Comparison of ENCODE assay signal across 9 mouse cellular contexts in the genomic region with DNA sequence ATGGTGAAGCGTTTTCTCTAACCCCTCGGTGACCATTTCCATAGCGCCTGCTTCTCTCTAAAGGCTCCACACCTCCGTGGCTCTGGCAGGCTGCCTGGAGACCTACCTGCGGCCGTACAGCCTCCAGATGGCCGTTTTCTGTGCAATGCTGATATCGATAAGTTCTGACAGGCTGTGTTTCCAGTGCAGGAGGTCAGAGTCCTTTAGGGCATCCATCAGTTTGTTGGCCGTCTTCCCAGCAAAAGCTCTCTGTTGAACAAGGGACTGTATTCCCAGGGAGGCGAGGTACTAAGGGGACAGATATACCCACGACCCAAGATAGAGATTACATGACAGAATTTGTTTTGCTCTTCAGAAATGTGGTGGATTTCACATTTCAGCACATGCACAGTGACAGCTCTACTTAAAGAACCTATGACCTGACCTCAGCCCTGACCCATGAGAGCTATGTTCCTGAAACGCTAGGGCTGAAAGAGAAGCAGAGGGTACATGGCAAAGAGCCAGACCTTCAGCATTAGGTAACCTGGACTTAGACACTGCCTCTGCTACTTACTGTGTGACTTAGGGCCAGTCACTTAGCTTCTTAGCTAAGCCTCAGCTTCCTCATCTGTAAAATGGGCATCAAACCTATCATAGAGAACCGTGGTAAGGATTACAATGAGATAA. TPM values are rescaled to one million over a fixed set of nuclear protein-coding genes. Genes with fewer than 3 reads are reported as not detected.
DNase-seq lines count a peak whose midpoint lies in the region; ATAC-seq and TF ChIP-seq lines count a peak whose summit lies in the region.
"Had no signal": no experiment of that assay in that cellular context is flagged by ENCODE, and none has a peak within 500 bp of the region (broad histone marks: within the 10 kb centered on the region; RNA-seq: fewer than 3 reads in every experiment).

No protein-coding gene starts in this region.

- DNase-seq in forebrain, embryonic 14.5 days (ENCODE audit: low spot score): no peak
- DNase-seq in forebrain, postnatal 0 days: no peak
- peak; percentile 77 for DNase-seq in left cerebral cortex, postnatal 4 days
- no peak for DNase-seq in left cerebral cortex, postnatal 10 days (ENCODE audit: extremely low spot score in 1 of 2, low spot score in 2 of 2)
- peak; percentile 90 for DNase-seq in cerebellum, postnatal 14 days
- DNase-seq in retina, embryonic 14.5 days (ENCODE audit: low spot score): no peak

- no peak overlapping the region for H3K4me3 ChIP-seq in forebrain, embryonic 14.5 days (ENCODE audit: low read depth, low read length)
- H3K4me3 ChIP-seq in forebrain, postnatal 0 days (ENCODE audit: low read depth, low read length): no peak overlapping the region
- no peak overlapping the region for H3K4me3 ChIP-seq in liver, embryonic 15.5 days (replicated peaks)

- peak overlapping the region; percentile 65; the same call in 1 of the 2 replicates for H3K27ac ChIP-seq in forebrain, embryonic 14.5 days (ENCODE audit: low read depth, low read length)
- no peak overlapping the region for H3K27ac ChIP-seq in forebrain, postnatal 0 days (ENCODE audit: low read depth, low read length)
- peak overlapping the region; percentile 71 for H3K27ac ChIP-seq in liver, embryonic 15.5 days (replicated peaks)

- H3K9ac ChIP-seq in forebrain, embryonic 14.5 days (ENCODE audit: low read length): no peak overlapping the region
- H3K9ac ChIP-seq in forebrain, postnatal 0 days: no peak overlapping the region
- no peak overlapping the region for H3K9ac ChIP-seq in liver, embryonic 15.5 days

- H3K27me3 ChIP-seq in forebrain, embryonic 14.5 days (replicated peaks; ENCODE audit: control insufficient read depth, insufficient read depth, low read length): no peaks in the 10 kb centered on the region
- H3K27me3 ChIP-seq in forebrain, postnatal 0 days (ENCODE audit: insufficient read depth, low read length): no peaks in the 10 kb centered on the region
- no peaks in the 10 kb centered on the region for H3K27me3 ChIP-seq in liver, embryonic 15.5 days

- intact Hi-C loops in left cerebral cortex, postnatal 4 days (cut with DNase I): no loop called here
- intact Hi-C loops in left cerebral cortex, postnatal 10 days (cut with DNase I): no loop called here

- H3K4me1 ChIP-seq in forebrain, embryonic 14.5 days (ENCODE audit: control insufficient read depth, insufficient read depth, low read length): peaks cover 8% of the 10 kb centered on the region; the same call in 1 of the 2 replicates
- peaks cover 8% of the 10 kb centered on the region for H3K4me1 ChIP-seq in forebrain, postnatal 0 days (ENCODE audit: insufficient read depth)
- peaks cover 49% of the 10 kb centered on the region for H3K4me1 ChIP-seq in liver, embryonic 15.5 days (replicated peaks)

- TF ChIP-seq CTCF in forebrain, postnatal 0 days (IDR thresholded peaks at IDR 0.05; ENCODE audit: low read depth): no peak

- no peak for ATAC-seq in forebrain, embryonic 14.5 days
- ATAC-seq in forebrain, postnatal 0 days: no peak
- peak; percentile 52 for ATAC-seq in liver, embryonic 15.5 days (ENCODE audit: insufficient read depth)
- no peak for ATAC-seq in megakaryocyte-erythroid progenitor cell, adult 5-6 weeks (replicated peaks; ENCODE audit: low FRiP score, low TSS enrichment, poor library complexity, severe bottlenecking)

- 78% methylated on average over 13 of the region's 13 CpGs for WGBS in forebrain, embryonic 14.5 days
- WGBS in forebrain, postnatal 0 days: 70% methylated on average over 13 of the region's 13 CpGs
- 72% methylated on average over 13 of the region's 13 CpGs for WGBS in liver, embryonic 15.5 days (ENCODE audit: insufficient replicate concordance)

- peaks cover 96% of the 10 kb centered on the region for H3K36me3 ChIP-seq in forebrain, embryonic 14.5 days (ENCODE audit: control insufficient read depth, insufficient read depth, low read length)
- peaks cover 91% of the 10 kb centered on the region for H3K36me3 ChIP-seq in forebrain, postnatal 0 days (ENCODE audit: insufficient read depth)
- peaks cover 95% of the 10 kb centered on the region for H3K36me3 ChIP-seq in liver, embryonic 15.5 days (replicated peaks)

- H3K9me3 ChIP-seq in forebrain, embryonic 14.5 days (replicated peaks; ENCODE audit: control insufficient read depth, low read length): no peaks in the 10 kb centered on the region
- no peaks in the 10 kb centered on the region for H3K9me3 ChIP-seq in forebrain, postnatal 0 days (ENCODE audit: low read length)
- H3K9me3 ChIP-seq in liver, embryonic 15.5 days (replicated peaks): no peaks in the 10 kb centered on the region

- H3K4me2 ChIP-seq in forebrain, embryonic 14.5 days (ENCODE audit: low read length): no peak overlapping the region
- no peak overlapping the region for H3K4me2 ChIP-seq in forebrain, postnatal 0 days (ENCODE audit: low read depth)
- H3K4me2 ChIP-seq in liver, embryonic 15.5 days: 0 out of 2 replicates have a peak overlapping the region, but pooled peaks have one; percentile 0
- H3K4me2 ChIP-seq: midbrain, embryonic 11.5 days had no signal

RNA-seq across cellular contexts. Expression of gene Anapc5, which starts 20.7 kb away (rescaled TPM):
- 484 and 553 TPM in 2 replicates for polyA plus RNA-seq in forebrain, embryonic 14.5 days (2014; fragmentation: Nextera tagmentation; extraction: Ambion mirVana)
- 522 and 533 TPM in 2 replicates for total RNA-seq in forebrain, postnatal 0 days (2014; rRNA removed)
- polyA plus RNA-seq in forebrain, postnatal 0 days (2015; fragmentation: Nextera tagmentation; extraction: Ambion mirVana): 373 and 445 TPM in 2 replicates
- 100 to 1,000 TPM; 386 to 393 TPM for total RNA-seq in left cerebral cortex, postnatal 4 days (2021)
- 100 to 1,000 TPM; 307 to 314 TPM for total RNA-seq in left cerebral cortex, postnatal 10 days (2021)
- polyA plus RNA-seq in liver, embryonic 15.5 days (2015; fragmentation: Nextera tagmentation; extraction: Ambion mirVana): 220 and 221 TPM in 2 replicates
- 338 and 413 TPM in 2 replicates for total RNA-seq in megakaryocyte-erythroid progenitor cell, adult 5-6 weeks (2014; fragmentation: Nextera tagmentation)
- total RNA-seq in megakaryocyte-erythroid progenitor cell, adult 5-6 weeks (2017): 279 and 302 TPM in 2 replicates

RNA-seq across cellular contexts. Expression of gene Camkk2, which starts 21.3 kb away (rescaled TPM):
- 32.6 and 50.5 TPM in 2 replicates for polyA plus RNA-seq in forebrain, embryonic 14.5 days (2014; fragmentation: Nextera tagmentation; extraction: Ambion mirVana)
- total RNA-seq in forebrain, postnatal 0 days (2014; rRNA removed): 89.3 and 106 TPM in 2 replicates
- polyA plus RNA-seq in forebrain, postnatal 0 days (2015; fragmentation: Nextera tagmentation; extraction: Ambion mirVana): 76.2 and 93.8 TPM in 2 replicates
- 100 to 1,000 TPM; 130 to 137 TPM for total RNA-seq in left cerebral cortex, postnatal 4 days (2021)
- 100 to 1,000 TPM; 182 to 192 TPM for total RNA-seq in left cerebral cortex, postnatal 10 days (2021)
- polyA plus RNA-seq in liver, embryonic 15.5 days (2015; fragmentation: Nextera tagmentation; extraction: Ambion mirVana): 8.9 and 11.4 TPM in 2 replicates
- total RNA-seq in megakaryocyte-erythroid progenitor cell, adult 5-6 weeks (2014; fragmentation: Nextera tagmentation): 39.0 and 40.9 TPM in 2 replicates
- 15.8 and 18.4 TPM in 2 replicates for total RNA-seq in megakaryocyte-erythroid progenitor cell, adult 5-6 weeks (2017)

RNA-seq across cellular contexts. Expression of gene Rnf34, which starts 49.4 kb away (rescaled TPM):
- polyA plus RNA-seq in forebrain, embryonic 14.5 days (2014; fragmentation: Nextera tagmentation; extraction: Ambion mirVana): 48.9 and 54.3 TPM in 2 replicates
- total RNA-seq in forebrain, postnatal 0 days (2014; rRNA removed): 32.1 and 39.3 TPM in 2 replicates
- 46.1 and 46.6 TPM in 2 replicates for polyA plus RNA-seq in forebrain, postnatal 0 days (2015; fragmentation: Nextera tagmentation; extraction: Ambion mirVana)
- total RNA-seq in left cerebral cortex, postnatal 4 days (2021): 10 to 100 TPM; 38.9 to 40.0 TPM
- total RNA-seq in left cerebral cortex, postnatal 10 days (2021): 10 to 100 TPM; 40.0 to 46.5 TPM
- 11.0 and 11.8 TPM in 2 replicates for polyA plus RNA-seq in liver, embryonic 15.5 days (2015; fragmentation: Nextera tagmentation; extraction: Ambion mirVana)
- 7.6 and 10.4 TPM in 2 replicates for total RNA-seq in megakaryocyte-erythroid progenitor cell, adult 5-6 weeks (2014; fragmentation: Nextera tagmentation)
- 15.4 and 22.2 TPM in 2 replicates for total RNA-seq in megakaryocyte-erythroid progenitor cell, adult 5-6 weeks (2017)

Comparison
In these comparisons a context has a peak if more than half of its experiments do, and no peak if none do; other contexts are left out.
1. DNase-seq: peak in left cerebral cortex, postnatal 4 days (single experiment) and cerebellum, postnatal 14 days (2 of 2); none in forebrain, embryonic 14.5 days (single experiment), forebrain, postnatal 0 days (single experiment), left cerebral cortex, postnatal 10 days (0 of 2) and retina, embryonic 14.5 days (single experiment).